Mouse (Mus musculus): ENCODE measurements around the gene Eif4e.

- TF ChIP-seq EP300 (IDR thresholded peaks at IDR 0.05; ENCODE audit: insufficient read depth, low read depth, low read length) (no peak), POLR2A (IDR thresholded peaks at IDR 0.05; ENCODE audit: insufficient read depth, low read length) (no peak)
Observed at GRCm38 (mm10) chr3:138488584-138489326, 37.2 kb upstream of the Eif4e start.

All from ES-Bruce4 (cell line).